Mouse (Mus musculus): ENCODE measurements around the gene Prex1.

Gene Prex1

DNA sequence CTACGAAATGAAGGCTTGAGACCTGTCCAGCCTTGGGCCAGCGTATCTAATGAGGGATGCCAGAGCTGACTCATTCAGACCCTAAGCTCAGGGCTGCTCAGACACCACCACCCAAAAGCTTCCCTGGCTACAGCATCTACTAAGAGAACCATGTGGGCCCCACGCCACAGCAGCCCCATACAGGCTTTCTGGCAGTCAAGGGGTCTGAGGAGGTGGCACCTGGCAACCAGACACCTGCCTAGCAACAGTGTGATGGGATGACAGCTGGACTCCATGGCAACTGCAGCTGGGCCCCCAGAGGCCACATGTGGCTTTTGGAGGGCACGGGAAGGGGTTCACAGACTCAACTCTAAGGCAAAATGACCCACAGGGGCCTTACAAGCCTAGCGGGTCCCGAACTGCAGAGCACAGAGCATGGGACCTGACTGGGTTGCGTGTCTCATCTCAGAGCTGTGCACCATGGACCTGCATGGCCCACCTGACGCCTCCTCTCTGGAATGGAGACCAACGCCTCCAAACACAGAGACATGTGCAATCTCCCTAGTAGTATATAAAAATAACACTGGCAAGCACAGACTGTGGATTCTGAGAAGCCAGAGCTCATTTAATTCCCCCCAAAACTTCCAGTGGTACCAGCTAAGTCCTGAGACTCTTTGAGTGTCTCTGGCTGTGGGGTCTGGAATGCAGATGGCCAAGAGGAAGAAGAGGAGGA, 50.2 kb downstream of the Prex1 start:
- DNase-seq (ENCODE audit: extremely low read depth, low read depth, low spot score): no peak

- DNase-seq (ENCODE audit: extremely low read depth, low read depth, low spot score): no peak
Observed at GRCm38 (mm10) chr2:166662595-166663160, 51.0 kb downstream of the Prex1 start.

DNA sequence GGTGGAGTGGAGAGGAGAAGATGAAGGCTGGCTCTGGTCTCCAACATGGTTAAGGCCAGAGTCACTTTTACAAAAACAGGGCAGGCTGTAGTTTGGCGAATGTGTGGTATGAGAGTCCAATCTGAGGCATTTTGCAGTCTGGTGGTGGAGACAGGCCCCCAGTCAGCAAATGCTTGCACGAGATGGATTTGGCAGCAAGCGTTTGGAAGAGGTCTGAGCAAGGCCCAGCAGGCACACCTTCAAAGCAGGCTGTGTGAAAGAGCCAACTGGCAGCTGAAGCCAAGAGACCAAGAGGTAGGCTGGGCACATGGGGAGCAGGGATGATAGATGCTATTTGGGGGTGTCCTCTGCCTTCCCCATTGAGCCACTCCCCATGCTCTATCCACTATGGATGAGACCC, 51.7 kb downstream of the Prex1 start:
- no peak for DNase-seq (ENCODE audit: extremely low read depth, low read depth, low spot score)

- no peak for DNase-seq (ENCODE audit: extremely low read depth, low read depth, low spot score)
Observed at GRCm38 (mm10) chr2:166661498-166661897, 52.1 kb downstream of the Prex1 start.

GRCm38 (mm10) chr2:166658380-166658779, 55.3 kb downstream of the Prex1 start:
- DNase-seq (ENCODE audit: extremely low read depth, low read depth, low spot score): no peak

- no peak for DNase-seq (ENCODE audit: extremely low read depth, low read depth, low spot score)
Observed at GRCm38 (mm10) chr2:166657451-166658011, 56.1 kb downstream of the Prex1 start.

DNA sequence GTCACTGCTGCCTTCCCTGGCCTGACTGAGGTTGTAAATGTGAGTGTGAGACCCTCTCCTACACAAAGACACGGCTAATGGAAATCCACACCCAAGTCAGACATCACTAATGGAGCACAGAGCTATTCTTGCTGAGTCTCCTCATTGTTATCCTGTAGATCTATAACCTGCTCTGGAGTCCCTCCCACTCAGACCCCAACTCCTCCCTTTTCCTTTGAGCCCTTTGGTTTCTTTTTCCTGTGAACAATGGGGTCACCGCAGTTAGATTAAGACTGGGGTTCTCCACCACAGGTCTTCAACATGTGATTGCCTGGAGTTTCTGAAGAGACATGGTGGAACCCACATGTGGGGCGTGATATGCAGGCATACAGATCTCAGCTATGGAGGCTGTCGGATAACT, 57.0 kb downstream of the Prex1 start:
- no peak for DNase-seq (ENCODE audit: extremely low read depth, low read depth, low spot score)

DNA sequence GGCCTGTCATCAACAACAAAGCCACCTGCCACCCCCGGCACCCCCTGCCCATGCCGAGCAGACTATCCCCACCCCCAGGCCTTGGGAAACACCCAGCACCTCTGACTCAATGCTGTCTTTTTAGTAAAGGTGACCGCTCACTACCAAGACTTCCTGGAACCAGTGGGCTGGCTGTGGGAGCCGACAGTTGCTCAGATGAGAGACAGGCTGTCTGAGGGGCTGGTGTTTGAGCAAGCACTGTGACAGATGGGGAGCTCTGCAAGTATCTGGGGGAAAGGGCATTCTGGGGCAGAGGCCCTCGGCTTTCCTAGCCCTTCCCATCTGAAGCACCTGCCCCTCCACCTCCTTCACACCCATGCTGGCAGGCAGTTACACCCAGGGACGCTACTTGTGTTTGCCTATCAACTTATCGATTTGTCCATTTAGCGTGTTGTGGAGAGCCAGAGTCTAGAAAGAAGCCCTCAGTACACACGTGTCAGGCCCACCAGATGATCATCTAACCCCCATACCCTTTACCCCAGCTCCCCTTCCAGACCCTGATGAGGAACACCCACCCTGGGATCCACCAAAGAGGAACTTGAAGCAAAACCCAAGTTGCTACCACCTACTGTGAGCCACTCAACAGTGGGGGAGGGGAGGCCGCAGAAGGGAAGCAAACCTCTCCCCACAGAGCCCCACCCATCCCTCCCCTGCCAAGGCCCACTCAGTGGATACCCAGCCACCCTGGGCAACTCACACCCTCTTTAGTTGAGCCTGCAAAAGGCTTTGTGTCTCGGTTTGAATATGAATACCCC, 57.7 kb downstream of the Prex1 start:
- no peak for DNase-seq (ENCODE audit: extremely low read depth, low read depth, low spot score)

- no peak for DNase-seq (ENCODE audit: extremely low read depth, low read depth, low spot score)
Observed at GRCm38 (mm10) chr2:166655308-166655707, 58.3 kb downstream of the Prex1 start.

GRCm38 (mm10) chr2:166654875-166655274, 58.8 kb downstream of the Prex1 start:
- DNase-seq (ENCODE audit: extremely low read depth, low read depth, low spot score): no peak

GRCm38 (mm10) chr2:166653564-166653963, 60.1 kb downstream of the Prex1 start:
- DNase-seq (ENCODE audit: extremely low read depth, low read depth, low spot score): no peak

DNA sequence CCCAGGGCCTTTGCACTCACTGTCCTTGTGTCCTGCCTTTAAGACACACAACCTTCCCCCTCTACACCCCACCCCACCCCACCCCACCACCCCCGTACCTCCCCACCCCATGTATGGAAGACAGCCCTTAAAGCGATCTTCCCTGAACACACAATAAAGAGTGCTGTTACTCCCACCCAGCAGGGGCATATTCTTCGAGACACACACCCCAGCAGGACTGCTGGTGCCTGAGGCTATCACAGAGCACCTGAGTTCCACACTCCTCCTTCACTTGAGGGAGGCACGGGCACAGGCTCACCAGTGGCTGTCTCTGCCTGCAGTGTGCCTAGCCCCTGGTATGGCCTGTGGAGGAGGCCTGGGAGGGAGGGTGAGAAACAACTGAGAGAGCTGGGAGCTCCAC, 61.0 kb downstream of the Prex1 start:
- DNase-seq (ENCODE audit: extremely low read depth, low read depth, low spot score): no peak

DNA sequence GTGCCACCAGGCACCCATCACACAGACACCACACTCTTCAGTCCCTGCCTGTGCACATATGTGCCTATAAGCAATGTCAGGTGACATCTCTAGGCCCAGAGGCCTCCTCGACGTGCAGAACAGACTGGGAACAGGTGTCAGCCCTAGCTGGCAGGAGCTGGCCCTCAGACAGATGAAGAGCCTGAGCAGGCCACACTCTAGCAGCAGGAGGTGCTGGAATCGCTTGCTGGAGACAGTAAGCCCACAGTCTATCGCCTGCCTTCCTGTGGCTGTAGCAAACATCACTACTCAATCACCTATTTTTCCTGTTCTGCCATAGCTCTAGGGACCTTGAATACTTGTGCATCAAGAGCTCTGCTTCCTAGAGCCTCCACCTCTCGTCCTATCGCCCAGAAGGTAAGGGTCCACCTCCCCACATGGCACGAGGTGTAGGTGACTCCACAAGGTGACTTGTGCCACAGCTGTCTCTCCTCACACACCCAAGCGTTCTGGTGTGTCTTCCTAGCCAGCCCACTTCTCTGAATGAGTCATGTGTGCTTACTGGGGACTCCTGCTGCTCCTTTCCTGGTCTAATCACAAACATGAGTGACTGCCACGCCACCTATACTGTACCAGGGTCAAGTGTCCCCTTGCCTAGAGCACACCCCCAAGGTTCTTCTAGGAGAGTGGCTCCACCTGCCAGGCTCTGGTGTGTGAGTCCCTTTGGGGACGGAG, 62.2 kb downstream of the Prex1 start:
- no peak for DNase-seq (ENCODE audit: extremely low read depth, low read depth, low spot score)

GRCm38 (mm10) chr2:166650414-166650813, 63.2 kb downstream of the Prex1 start:
- DNase-seq (ENCODE audit: extremely low read depth, low read depth, low spot score): no peak

- no peak for DNase-seq (ENCODE audit: extremely low read depth, low read depth, low spot score)
Observed at GRCm38 (mm10) chr2:166647242-166647641, 66.4 kb downstream of the Prex1 start.

DNA sequence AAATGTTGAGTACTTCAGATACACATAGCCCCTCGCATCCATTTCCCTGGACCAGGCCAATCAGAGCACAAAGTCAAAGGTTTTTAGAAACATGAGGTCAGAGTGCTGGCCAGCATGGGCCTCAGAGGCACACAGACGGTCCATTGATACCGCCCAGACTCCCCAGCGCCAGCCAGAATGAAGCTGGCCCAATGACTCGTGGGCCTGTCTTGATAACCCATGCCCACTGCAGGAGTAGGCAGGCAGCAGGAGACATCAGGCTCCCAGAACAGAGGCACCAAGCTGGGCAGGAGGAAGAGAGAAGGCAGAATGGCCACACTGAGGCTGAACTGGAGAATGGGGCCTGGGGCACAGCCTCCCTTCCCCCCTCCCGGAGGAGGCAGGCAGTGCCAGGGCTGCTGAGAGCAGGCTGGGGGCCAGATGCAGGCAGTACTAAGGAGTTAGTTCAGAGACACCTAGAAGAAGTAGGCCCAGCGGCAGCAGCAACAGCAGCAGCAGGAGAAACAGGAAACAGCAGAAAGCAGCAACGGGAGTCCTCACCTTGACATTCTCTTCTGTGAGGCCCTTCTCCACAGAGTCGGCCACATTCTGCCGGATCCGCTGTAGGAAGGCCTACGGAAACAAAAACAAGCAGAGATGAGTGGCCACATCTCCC, 67.1 kb downstream of the Prex1 start:
- no peak for DNase-seq (ENCODE audit: extremely low read depth, low read depth, low spot score)

DNA sequence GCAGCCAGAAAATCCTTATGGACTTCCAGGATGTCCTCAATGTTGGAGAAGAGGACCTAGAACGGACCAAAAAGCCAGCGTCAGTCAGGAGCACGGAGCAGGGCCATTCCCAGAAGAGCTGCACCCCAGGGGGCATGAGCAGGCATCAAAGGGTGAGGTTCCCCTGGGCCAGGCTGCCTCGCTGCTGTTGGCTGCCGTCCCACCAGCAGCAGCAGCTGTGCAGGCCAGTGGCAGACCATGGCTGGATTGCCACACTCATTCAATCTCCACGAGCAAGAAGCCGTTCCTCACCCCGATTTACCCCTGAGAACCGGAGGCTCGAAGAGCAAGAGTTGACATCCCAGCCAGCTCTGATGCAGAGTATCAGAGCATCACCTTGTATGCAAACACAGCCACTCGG, 68.8 kb downstream of the Prex1 start:
- no peak for DNase-seq (ENCODE audit: extremely low read depth, low read depth, low spot score)

- DNase-seq (ENCODE audit: extremely low read depth, low read depth, low spot score): no peak
Observed at GRCm38 (mm10) chr2:166642581-166642987, 71.0 kb downstream of the Prex1 start.

DNA sequence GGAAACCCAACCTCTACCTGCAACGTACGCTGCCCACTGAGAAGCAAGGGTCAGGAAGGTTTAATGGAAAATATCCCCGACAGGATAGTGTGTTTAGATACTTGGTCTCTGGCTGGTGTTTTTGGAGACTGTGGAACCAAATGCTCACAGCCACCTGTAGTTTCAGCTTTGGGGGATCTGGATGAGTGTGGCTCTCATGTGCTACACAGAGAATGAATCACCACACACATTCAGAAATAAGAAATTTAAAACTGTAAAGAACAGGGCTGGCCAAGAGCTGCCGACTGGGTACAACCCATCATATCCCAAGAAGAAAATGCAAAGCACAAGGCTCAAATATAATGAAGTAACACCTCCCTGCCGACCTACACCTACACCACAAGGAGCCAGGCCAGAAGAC, 73.9 kb downstream of the Prex1 start:
- no peak for DNase-seq (ENCODE audit: extremely low read depth, low read depth, low spot score)

DNA sequence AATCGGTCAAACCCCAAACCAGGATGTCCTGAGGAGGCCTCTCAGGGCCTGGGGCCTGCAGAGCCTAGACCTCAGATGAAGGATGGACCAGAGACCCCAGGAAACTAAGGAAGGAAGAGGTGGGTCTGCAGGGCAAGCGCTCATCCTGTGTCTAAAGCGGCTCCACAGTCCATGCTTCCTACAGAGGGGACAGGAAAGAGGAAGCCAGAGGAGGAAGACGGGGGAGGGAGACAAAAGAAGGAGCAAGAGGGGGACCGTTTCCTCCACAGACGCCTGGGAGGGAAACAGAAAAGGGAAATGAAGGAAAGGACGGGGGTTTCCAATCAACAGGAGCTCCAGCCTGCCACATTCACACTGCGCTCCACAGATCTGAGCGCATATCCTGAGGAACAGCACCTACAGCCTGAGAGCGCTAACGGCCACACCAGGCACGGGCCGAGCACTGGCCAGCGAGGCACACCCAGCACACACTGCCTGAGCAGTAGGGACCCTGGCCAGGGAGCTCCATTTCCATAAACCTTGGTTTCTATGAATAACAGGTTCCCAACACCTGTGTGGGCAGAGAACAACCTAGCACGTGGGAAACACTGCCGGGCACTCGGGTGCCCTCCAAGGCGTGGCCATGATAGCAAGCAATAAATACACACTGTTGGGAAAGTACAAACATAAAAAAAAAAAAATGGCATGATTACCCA, 74.5 kb downstream of the Prex1 start:
- DNase-seq (ENCODE audit: extremely low read depth, low read depth, low spot score): no peak
